Mouse (Mus musculus) mesoderm, embryonic 11.5 days (tissue): ENCODE data around the gene Pitpnm1.

Experiments used
- DNase-seq: peaks from one replicate; pipeline ENCODE4 v3.0.0-alpha.2; 2012; ENCODE audit warnings: low read depth, low spot score

The Pitpnm1 gene

GRCm38 (mm10) chr19:4155223-4156072 lies 55.6 kb downstream of the Pitpnm1 start:
- no peak for DNase-seq

DNA sequence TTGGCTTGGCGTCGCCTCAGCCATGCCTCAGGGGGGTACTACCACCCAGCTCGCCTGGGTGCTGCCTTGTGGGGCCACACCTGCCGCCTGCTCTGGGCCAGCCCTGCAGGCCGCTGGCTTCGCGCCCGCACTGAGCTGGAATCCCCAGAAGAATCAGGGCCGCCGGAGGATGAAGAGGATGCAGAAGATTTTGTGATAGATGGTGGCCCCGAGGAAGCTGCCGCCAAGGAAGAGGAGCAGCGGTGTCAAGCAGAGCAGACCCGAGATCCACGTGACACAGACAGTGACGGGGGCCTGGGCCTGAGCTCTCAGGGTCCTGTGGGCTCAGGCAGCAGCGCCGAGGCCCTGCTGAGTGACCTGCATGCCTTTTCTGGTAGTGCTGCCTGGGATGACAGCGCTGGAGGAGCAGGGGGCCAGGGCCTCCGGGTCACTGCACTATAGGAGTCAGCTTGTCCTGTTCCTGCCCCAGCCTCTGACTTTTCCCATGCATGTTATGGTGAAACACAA lies 56.3 kb downstream of the Pitpnm1 start:
- DNase-seq, result no peak

DNA sequence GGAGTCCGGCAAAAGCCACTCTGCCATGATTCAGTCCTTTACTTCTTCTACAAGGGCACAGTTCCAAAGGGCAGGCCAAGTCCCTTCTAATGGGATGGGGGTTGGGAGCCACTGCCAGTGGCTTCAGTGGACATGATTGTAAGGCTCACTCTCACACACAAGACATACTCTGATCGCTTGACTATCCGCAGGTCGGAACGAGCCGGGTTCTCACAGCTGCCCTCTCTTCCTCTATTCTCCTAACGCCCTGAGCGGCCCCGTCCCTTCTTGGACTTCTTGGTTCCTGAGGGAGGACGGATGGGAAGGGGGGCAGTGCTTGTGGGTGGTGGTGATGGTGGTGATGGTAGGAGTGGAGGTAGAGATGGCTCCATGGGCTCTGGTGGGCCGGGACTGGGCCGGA lies 57.0 kb downstream of the Pitpnm1 start:
- no peak for DNase-seq

GRCm38 (mm10) chr19:4159049-4159448 lies 59.3 kb downstream of the Pitpnm1 start:
- DNase-seq, result no peak

DNA sequence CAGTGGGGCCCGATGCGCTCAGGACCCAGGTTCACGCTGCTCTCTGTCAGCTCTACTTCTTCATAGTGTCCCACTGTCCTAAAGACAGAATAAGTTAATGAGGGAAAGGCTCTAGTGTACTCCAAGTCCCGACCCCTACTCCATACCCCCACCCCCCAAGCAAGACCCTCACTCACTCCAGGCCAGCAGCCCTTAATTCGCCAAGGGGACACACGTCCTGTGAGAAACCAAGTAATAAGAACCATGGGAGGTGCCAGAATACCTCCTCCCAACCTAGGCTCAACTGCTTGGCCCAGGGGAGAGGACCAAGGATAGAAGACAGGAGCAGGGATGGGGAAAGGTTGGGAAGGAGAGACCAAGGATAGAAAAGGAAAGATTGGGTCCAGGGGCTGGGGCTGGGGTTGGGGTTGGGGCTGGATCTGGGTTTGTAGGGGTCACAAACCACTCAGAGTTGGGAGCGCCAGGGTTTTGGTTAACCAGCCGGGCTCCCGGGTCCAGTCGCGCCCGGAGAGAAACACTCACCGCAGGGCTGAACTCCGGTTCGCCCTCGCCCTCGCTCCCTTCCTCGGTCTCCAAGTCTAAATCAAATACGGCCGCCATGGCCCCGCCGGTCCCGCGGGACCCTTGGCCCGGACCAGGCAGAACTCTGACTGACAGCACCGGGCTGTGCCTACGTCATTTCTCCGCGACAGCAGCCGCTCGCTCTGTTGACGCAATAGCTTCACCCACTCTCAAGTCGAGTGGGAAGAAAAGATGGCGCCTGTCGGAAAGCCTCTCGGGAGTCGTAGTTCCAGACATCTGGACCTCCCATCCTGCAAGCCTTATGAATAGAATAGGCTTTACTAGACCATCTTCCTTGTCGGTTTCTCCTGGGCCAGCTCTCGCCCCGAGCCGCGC lies 63.1 kb downstream of the Pitpnm1 start, which contains the start of gene Rps6kb2:
Gene Rps6kb2, minus strand, starts transcription at position 709 of the 897 bp plus-strand sequence.
- peak; percentile 97 for DNase-seq

GRCm38 (mm10) chr19:4163543-4163887 lies 63.7 kb downstream of the Pitpnm1 start:
- no peak for DNase-seq
